Mouse (Mus musculus) hindbrain, embryonic 14.5 days (tissue): Measurements from ENCODE around the gene Tmem8b. TPM values are rescaled to one million over a fixed set of nuclear protein-coding genes. Genes with fewer than 3 reads are reported as not detected.

Experiments used
- ATAC-seq: fragments of 200-750 bp; cut with Nextera tagmentation; 2 replicates; pipeline ENCODE4 v1.8.0; 2017; ENCODE audit warnings: moderate number of reproducible peaks, mild to moderate bottlenecking, moderate TSS enrichment, moderate library complexity; ENCODE audit not compliant: low FRiP score
- DNase-seq: peaks from one replicate; pipeline ENCODE4 v3.0.0-alpha.2; 2015; ENCODE audit warnings: low spot score
- H3K27ac ChIP-seq: fragments of 300-500 bp; sonication (generic); 2 replicates; pipeline ENCODE4 v1.5.1; 2014; ENCODE audit warnings: mild to moderate bottlenecking, moderate library complexity
- H3K27me3 ChIP-seq: fragments of 300-500 bp; sonication (generic); 2 replicates; pipeline ENCODE4 v1.6.1; 2014; ENCODE audit warnings: mild to moderate bottlenecking, low read length, mixed read lengths; ENCODE audit not compliant: control insufficient read depth, insufficient read depth
- H3K36me3 ChIP-seq: fragments of 300-500 bp; sonication (generic); replicated peaks from 2 replicates; pipeline ENCODE4 v1.6.1; 2014; ENCODE audit not compliant: control insufficient read depth, insufficient read depth
- H3K4me1 ChIP-seq: fragments of 300-500 bp; sonication (generic); replicated peaks from 2 replicates; pipeline ENCODE4 v1.6.1; 2014; ENCODE audit warnings: antibody characterized with exemption, low read length, mixed read lengths; ENCODE audit not compliant: control insufficient read depth, insufficient read depth
- H3K4me2 ChIP-seq: fragments of 300-500 bp; sonication (generic); replicated peaks from 2 replicates; pipeline ENCODE4 v1.6.1; 2014; ENCODE audit warnings: mild to moderate bottlenecking, moderate library complexity
- H3K4me3 ChIP-seq: fragments of 300-500 bp; sonication (generic); replicated peaks from 2 replicates; pipeline ENCODE4 v1.5.1; 2014; ENCODE audit warnings: mild to moderate bottlenecking, low read length
- H3K9ac ChIP-seq: fragments of 300-500 bp; sonication (generic); 2 replicates; pipeline ENCODE4 v1.6.1; 2014
- H3K9me3 ChIP-seq: fragments of 300-500 bp; sonication (generic); 2 replicates; pipeline ENCODE4 v1.6.1; 2016; ENCODE audit warnings: low read length; ENCODE audit not compliant: control insufficient read depth
- WGBS: fragments of 180-500 bp; shearing (Covaris S2); extraction: QIAGEN DNeasy Blood & Tissue Kit; methylation state at CpG from one replicate; pipeline ENCODE4 v1.1.7; 2014; 5-methylcytosine and 5-hydroxymethylcytosine counted together
- polyA plus RNA-seq: library from polyadenylated mRNA; unstranded; fragments of >200 nt; fragmentation: Nextera tagmentation; extraction: Ambion mirVana; gene quantifications from 2 replicates; pipeline ENCODE4 v1.2.1, GENCODE M21; 2014

The Tmem8b gene
- 8.7 and 10.5 TPM in 2 replicates for polyA plus RNA-seq

GRCm38 (mm10) chr4:43668782-43669427 is at the start of gene Tmem8b, which contains the start of gene Fam221b:
Gene Tmem8b (plus strand): TSS chr4:43668971.
Gene Fam221b (minus strand): TSS chr4:43669145.
- peak; percentile 93 for ATAC-seq
- H3K36me3 ChIP-seq = peaks cover 1% of the 10 kb centered on the region
- H3K27ac ChIP-seq = peak within 1 kb of the TSS; percentile 73
- under 1% methylated on average over 40 of the region's 41 CpGs for WGBS
- H3K27me3 ChIP-seq = peaks cover 15% of the 10 kb centered on the region
- H3K4me1 ChIP-seq = peaks cover 38% of the 10 kb centered on the region
- peak within 1 kb of the TSS; percentile 77 for H3K9ac ChIP-seq
- H3K4me2 ChIP-seq = peak within 1 kb of the TSS; percentile 82
- H3K4me3 ChIP-seq = peak within 1 kb of the TSS; percentile 69
- no peaks in the 10 kb centered on the region for H3K9me3 ChIP-seq
- peak; percentile 92 for DNase-seq

- Histone ChIP-seq H3K27ac (no peak overlapping the region), H3K4me3 (no peak overlapping the region), H3K9me3 (peaks cover 10% of the 10 kb centered on the region; the same call in 1 of the 2 replicates), H3K27me3 (no peaks in the 10 kb centered on the region), H3K4me2 (no peak overlapping the region), H3K36me3 (no peaks in the 10 kb centered on the region), H3K9ac (no peak overlapping the region), H3K4me1 (no peaks in the 10 kb centered on the region)
- DNase-seq = no peak
- 83% methylated on average over 4 of the region's 4 CpGs for WGBS
- no peak for ATAC-seq
Observed at GRCm38 (mm10) chr4:43620146-43620778, 48.5 kb upstream of the Tmem8b start.

- no peak overlapping the region for H3K9ac ChIP-seq
- WGBS = 43% methylated on average over 20 of the region's 20 CpGs
- H3K36me3 ChIP-seq = no peaks in the 10 kb centered on the region
- ATAC-seq (no peak), DNase-seq (peak; percentile 51)
- H3K4me2 ChIP-seq = peak overlapping the region; percentile 17
- H3K4me3 ChIP-seq = no peak overlapping the region
- H3K9me3 ChIP-seq = peaks cover 14% of the 10 kb centered on the region; the same call in 1 of the 2 replicates
- peaks cover 40% of the 10 kb centered on the region for H3K4me1 ChIP-seq
- no peaks in the 10 kb centered on the region for H3K27me3 ChIP-seq
- H3K27ac ChIP-seq = no peak overlapping the region
Observed at GRCm38 (mm10) chr4:43629106-43629817, 39.5 kb upstream of the Tmem8b start.

GRCm38 (mm10) chr4:43630030-43630581 is 38.7 kb upstream of the Tmem8b start:
- Histone ChIP-seq H3K36me3 (no peaks in the 10 kb centered on the region), H3K4me2 (peak overlapping the region; percentile 97), H3K27ac (peak overlapping the region; percentile 90), H3K9ac (peak overlapping the region; percentile 94; the same call in 1 of the 2 replicates), H3K9me3 (peaks cover 6% of the 10 kb centered on the region; the same call in 1 of the 2 replicates), H3K27me3 (no peaks in the 10 kb centered on the region), H3K4me3 (no peak overlapping the region), H3K4me1 (peaks cover 40% of the 10 kb centered on the region)
- DNase-seq = peak; percentile 93
- WGBS = 1% methylated on average over 5 of the region's 5 CpGs
- ATAC-seq = peak; percentile 67

GRCm38 (mm10) chr4:43630671-43631045 is 38.1 kb upstream of the Tmem8b start:
- H3K36me3 ChIP-seq = no peaks in the 10 kb centered on the region
- H3K9me3 ChIP-seq = 0 out of 2 replicates have a peak, but pooled peaks cover under 1% of the 10 kb centered on the region
- WGBS = 17% methylated on average over 5 of the region's 5 CpGs
- H3K4me2 ChIP-seq = peak overlapping the region; percentile 97
- H3K9ac ChIP-seq = peak overlapping the region; percentile 94
- peak overlapping the region; percentile 90 for H3K27ac ChIP-seq
- no peaks in the 10 kb centered on the region for H3K27me3 ChIP-seq
- H3K4me1 ChIP-seq = peaks cover 40% of the 10 kb centered on the region
- DNase-seq (peak; percentile 41), ATAC-seq (peak; percentile 24; the same call in 1 of the 2 replicates)
- H3K4me3 ChIP-seq = peak overlapping the region; percentile 69

GRCm38 (mm10) chr4:43631046-43631955 is 37.5 kb upstream of the Tmem8b start, which contains the start of gene Npr2:
Gene Npr2 (plus strand): TSS chr4:43631935.
- Histone ChIP-seq H3K4me1 (peaks cover 40% of the 10 kb centered on the region), H3K27me3 (no peaks in the 10 kb centered on the region), H3K4me3 (peak within 1 kb of the TSS; percentile 69), H3K9ac (peak within 1 kb of the TSS; percentile 94), H3K36me3 (no peaks in the 10 kb centered on the region), H3K27ac (peak within 1 kb of the TSS; percentile 90), H3K9me3 (no peaks in the 10 kb centered on the region), H3K4me2 (peak within 1 kb of the TSS; percentile 97)
- DNase-seq = peak; percentile 51
- ATAC-seq = peak; percentile 44
- WGBS = 1% methylated on average over 23 of the region's 70 CpGs

- Histone ChIP-seq H3K36me3 (no peaks in the 10 kb centered on the region), H3K4me1 (peaks cover 40% of the 10 kb centered on the region), H3K27ac (peak overlapping the region; percentile 90), H3K9me3 (no peaks in the 10 kb centered on the region), H3K4me2 (peak overlapping the region; percentile 97), H3K4me3 (peak overlapping the region; percentile 69), H3K27me3 (no peaks in the 10 kb centered on the region), H3K9ac (peak overlapping the region; percentile 94)
- ATAC-seq (peak; percentile 18; the same call in 1 of the 2 replicates), DNase-seq (no peak)
- WGBS = 42% methylated on average over 42 of the region's 42 CpGs
Observed at GRCm38 (mm10) chr4:43631956-43632920, 36.5 kb upstream of the Tmem8b start.
